Mouse (Mus musculus) stomach, postnatal 0 days (tissue): ENCODE measurements around the gene Tardbp. TPM values are rescaled to one million over a fixed set of nuclear protein-coding genes. Genes with fewer than 3 reads are reported as not detected.

Experiments used
- ATAC-seq: fragments of 200-750 bp; cut with Nextera tagmentation; 2 replicates; pipeline ENCODE4 v1.8.0; 2017; ENCODE audit not compliant: low FRiP score, low TSS enrichment
- DNase-seq: peaks from one replicate; pipeline ENCODE4 v3.0.0-alpha.2; 2016; ENCODE audit warnings: low spot score
- H3K27ac ChIP-seq: fragments of 300-500 bp; sonication (generic); replicated peaks from 2 replicates; pipeline ENCODE4 v1.5.1; 2014; ENCODE audit warnings: mild to moderate bottlenecking, control low read depth
- H3K27me3 ChIP-seq: fragments of 300-500 bp; sonication (generic); 2 replicates; pipeline ENCODE4 v1.6.1; 2014; ENCODE audit warnings: low read length; ENCODE audit not compliant: control insufficient read depth, insufficient read depth
- H3K36me3 ChIP-seq: fragments of 300-500 bp; sonication (generic); 2 replicates; pipeline ENCODE4 v1.6.1; 2014; ENCODE audit warnings: low read length, mixed read lengths; ENCODE audit not compliant: control insufficient read depth, insufficient read depth
- H3K4me1 ChIP-seq: fragments of 300-500 bp; sonication (generic); replicated peaks from 2 replicates; pipeline ENCODE4 v1.6.1; 2014; ENCODE audit warnings: antibody characterized with exemption; ENCODE audit not compliant: control insufficient read depth, insufficient read depth
- H3K4me2 ChIP-seq: fragments of 300-500 bp; sonication (generic); replicated peaks from 2 replicates; pipeline ENCODE4 v1.6.1; 2014; ENCODE audit warnings: low read depth, mild to moderate bottlenecking, control low read depth, moderate library complexity
- H3K4me3 ChIP-seq: fragments of 300-500 bp; sonication (generic); 2 replicates; pipeline ENCODE4 v1.5.1; 2014; ENCODE audit warnings: low read depth, low read length, control low read depth
- H3K9ac ChIP-seq: fragments of 300-500 bp; sonication (generic); 2 replicates; pipeline ENCODE4 v1.6.1; 2014; ENCODE audit warnings: mild to moderate bottlenecking, low read length, control low read depth, mixed read lengths
- H3K9me3 ChIP-seq: fragments of 300-500 bp; sonication (generic); 2 replicates; pipeline ENCODE4 v1.6.1; 2016; ENCODE audit warnings: low read length; ENCODE audit not compliant: control insufficient read depth
- CTCF ChIP-seq: IDR thresholded peaks from 2 replicates; pipeline ENCODE4 v1.5.1; 2016; ENCODE audit warnings: antibody characterized with exemption, low read depth, mild to moderate bottlenecking, moderate library complexity
- EP300 ChIP-seq: optimal IDR thresholded peaks from 2 replicates; pipeline ENCODE3; 2016; ENCODE audit warnings: antibody characterized with exemption
- WGBS: fragments of 180-500 bp; shearing (Covaris S2); extraction: QIAGEN DNeasy Blood & Tissue Kit; methylation state at CpG from one replicate; pipeline ENCODE4 v1.1.7; 2014; 5-methylcytosine and 5-hydroxymethylcytosine counted together
- polyA plus RNA-seq: library from polyadenylated mRNA; unstranded; fragments of >200 nt; fragmentation: Nextera tagmentation; extraction: Ambion mirVana; gene quantifications from 2 replicates; pipeline ENCODE4 v1.2.1, GENCODE M21; 2015

Gene Tardbp
- polyA plus RNA-seq, 1 experiment from 2014 or later, result 106 TPM

GRCm38 (mm10) chr4:148588793-148589192 lies 38.0 kb downstream of the Tardbp start:
- DNase-seq, result no peak
- Histone ChIP-seq H3K36me3 (peaks cover 5% of the 10 kb centered on the region; the same call in 1 of the 2 replicates), H3K4me1 (0 out of 2 replicates have a peak, but pooled peaks cover 4% of the 10 kb centered on the region), H3K27ac (no peak overlapping the region), H3K27me3 (no peaks in the 10 kb centered on the region), H3K4me3 (no peak overlapping the region), H3K9ac (no peak overlapping the region), H3K9me3 (no peaks in the 10 kb centered on the region), H3K4me2 (no peak overlapping the region)
- 77% methylated on average over 9 of the region's 9 CpGs for WGBS
- no peak for TF ChIP-seq CTCF
- no peak for TF ChIP-seq EP300
- ATAC-seq, result no peak

- ATAC-seq (no peak), DNase-seq (no peak)
- Histone ChIP-seq H3K36me3 (peaks cover 2% of the 10 kb centered on the region; the same call in 1 of the 2 replicates), H3K27ac (no peak overlapping the region), H3K27me3 (no peaks in the 10 kb centered on the region), H3K4me3 (no peak overlapping the region), H3K4me2 (no peak overlapping the region), H3K9ac (no peak overlapping the region), H3K4me1 (no peaks in the 10 kb centered on the region), H3K9me3 (no peaks in the 10 kb centered on the region)
- 54% methylated on average over 9 of the region's 9 CpGs for WGBS
- TF ChIP-seq CTCF, result no peak
- no peak for TF ChIP-seq EP300
These were observed 40.2 kb downstream of the Tardbp start for GRCm38 (mm10) chr4:148586648-148587047.

GRCm38 (mm10) chr4:148583257-148583656 lies 43.6 kb downstream of the Tardbp start:
- whole genome bisulfite sequencing, result 67% methylated on average over 4 of the region's 4 CpGs
- no peak for ATAC-seq

GRCm38 (mm10) chr4:148581422-148581821 lies 45.4 kb downstream of the Tardbp start:
- no peak overlapping the region for H3K9ac ChIP-seq
- H3K4me1 ChIP-seq, result no peaks in the 10 kb centered on the region
- peaks cover 27% of the 10 kb centered on the region for H3K36me3 ChIP-seq
- DNase-seq (no peak), ATAC-seq (no peak)
- H3K27ac ChIP-seq, result no peak overlapping the region
- 81% methylated on average over 5 of the region's 5 CpGs for WGBS
- no peaks in the 10 kb centered on the region for H3K9me3 ChIP-seq
- no peak overlapping the region for H3K4me3 ChIP-seq
- no peak for TF ChIP-seq EP300
- no peak for TF ChIP-seq CTCF
- no peaks in the 10 kb centered on the region for H3K27me3 ChIP-seq
- no peak overlapping the region for H3K4me2 ChIP-seq

More at GRCm38 (mm10) chr4:148583257-148583656, 43.6 kb downstream of the Tardbp start:
- Histone ChIP-seq H3K27ac (no peak overlapping the region), H3K9ac (no peak overlapping the region), H3K36me3 (peaks cover 18% of the 10 kb centered on the region; the same call in 1 of the 2 replicates), H3K4me1 (no peaks in the 10 kb centered on the region), H3K9me3 (no peaks in the 10 kb centered on the region), H3K4me2 (no peak overlapping the region), H3K27me3 (no peaks in the 10 kb centered on the region), H3K4me3 (no peak overlapping the region)
- no peak for DNase-seq
- TF ChIP-seq CTCF (no peak), EP300 (no peak)

DNA sequence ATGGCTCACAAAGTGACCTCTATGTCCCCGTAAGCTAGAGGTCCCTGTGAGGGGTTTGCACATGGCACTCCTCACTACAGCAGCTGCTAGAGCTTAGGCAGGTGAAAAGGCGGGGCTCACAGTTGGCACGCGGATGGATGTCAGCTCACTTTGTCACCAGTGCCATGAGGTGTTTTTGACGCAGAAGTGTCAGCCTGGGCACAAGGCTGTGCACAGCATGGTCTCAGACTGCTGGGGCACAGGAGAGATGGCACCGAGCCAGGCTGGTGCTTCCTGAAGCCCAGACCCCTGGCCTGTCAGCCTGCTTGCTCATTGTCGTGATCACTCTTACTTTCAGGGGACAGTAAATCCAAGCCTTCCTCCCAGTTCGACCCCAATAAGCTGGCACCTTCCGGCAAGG lies 46.1 kb downstream of the Tardbp start:
- no peak overlapping the region for H3K4me2 ChIP-seq
- 84% methylated on average over 9 of the region's 9 CpGs for WGBS
- H3K4me1 ChIP-seq, result no peaks in the 10 kb centered on the region
- H3K27me3 ChIP-seq, result no peaks in the 10 kb centered on the region
- H3K36me3 ChIP-seq, result peaks cover 31% of the 10 kb centered on the region
- no peak overlapping the region for H3K9ac ChIP-seq
- no peak for TF ChIP-seq CTCF
- TF ChIP-seq EP300, result no peak
- H3K9me3 ChIP-seq, result no peaks in the 10 kb centered on the region
- DNase-seq (no peak), ATAC-seq (no peak)
- no peak overlapping the region for H3K4me3 ChIP-seq
- H3K27ac ChIP-seq, result no peak overlapping the region

DNA sequence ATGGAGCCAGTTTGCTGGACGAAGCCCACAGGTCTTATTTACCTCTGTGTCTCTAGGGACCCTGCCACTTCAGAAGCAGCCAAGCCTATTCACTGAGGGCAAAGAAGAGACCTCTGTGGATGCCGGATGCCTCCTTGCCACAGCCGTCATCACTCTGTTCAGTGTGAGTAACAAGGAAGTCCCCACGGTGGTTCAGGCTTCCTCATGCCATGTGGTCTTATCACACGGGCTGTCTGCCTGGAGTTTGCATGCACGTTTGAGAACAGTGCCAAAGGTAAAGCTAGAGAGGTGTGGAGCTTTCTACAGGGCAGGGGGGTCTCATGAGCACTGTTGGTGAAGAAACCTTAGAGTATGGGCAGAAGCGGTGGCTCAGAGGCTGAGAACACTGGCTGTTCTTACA lies 53.6 kb downstream of the Tardbp start:
- 83% methylated on average over 7 of the region's 7 CpGs for WGBS
- Histone ChIP-seq H3K36me3 (peaks cover 47% of the 10 kb centered on the region), H3K9me3 (no peaks in the 10 kb centered on the region), H3K4me1 (no peaks in the 10 kb centered on the region), H3K27ac (no peak overlapping the region), H3K9ac (no peak overlapping the region), H3K4me3 (no peak overlapping the region), H3K27me3 (no peaks in the 10 kb centered on the region), H3K4me2 (no peak overlapping the region)
- peak; percentile 72 for ATAC-seq
- no peak for TF ChIP-seq CTCF
- DNase-seq, result no peak
